Mouse (Mus musculus) right cerebral cortex, postnatal 14 days (tissue): ENCODE results near the gene Col18a1.
"Not testable (repeated sequence)": the region's sequence is repeated elsewhere in the genome, so short reads cannot be mapped to it uniquely, and the experiment has no call there.

Experiments
- DNase-seq: peaks from one replicate; pipeline ENCODE4 v3.0.0; 2022

Gene Col18a1

DNA sequence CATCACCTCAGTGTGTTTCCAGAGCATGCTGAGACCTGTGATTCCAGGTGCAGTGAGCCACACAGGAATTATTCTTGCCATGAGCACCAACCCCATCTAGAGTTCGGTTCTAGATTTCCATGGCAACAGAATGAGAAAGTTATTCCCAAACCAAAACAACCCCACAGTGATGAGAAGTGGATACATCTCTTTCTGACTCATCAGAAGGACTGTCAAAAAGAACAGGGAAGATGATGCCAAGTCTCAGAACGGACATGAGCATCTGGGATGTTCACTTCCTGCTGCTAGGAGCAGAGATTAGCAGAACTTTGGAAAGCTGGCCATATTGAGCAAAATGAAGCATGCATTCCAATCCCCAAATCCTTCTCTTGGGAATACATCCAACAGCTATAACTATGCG is 13.8 kb upstream of the Col18a1 start:
- no peak for DNase-seq

DNA sequence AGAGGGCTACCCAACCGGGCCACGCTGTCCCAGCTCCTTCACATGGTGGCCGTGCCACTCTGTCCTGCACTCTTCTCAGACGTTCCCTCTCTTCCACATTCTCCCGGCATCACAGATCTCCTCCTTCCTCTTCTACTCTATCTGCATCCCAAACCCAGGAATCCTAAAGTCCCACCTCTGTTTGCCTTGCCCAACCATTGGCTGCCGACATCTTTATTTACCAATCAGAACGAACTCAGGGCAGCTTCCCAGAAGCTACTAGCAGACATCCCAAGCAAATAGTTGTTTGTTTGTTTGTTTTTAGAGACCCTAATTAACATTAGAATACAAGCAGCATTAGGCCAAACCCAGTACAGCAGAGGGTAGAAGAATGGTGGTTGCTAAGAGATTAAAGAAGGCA is 12.3 kb upstream of the Col18a1 start:
- DNase-seq, result no peak

DNA sequence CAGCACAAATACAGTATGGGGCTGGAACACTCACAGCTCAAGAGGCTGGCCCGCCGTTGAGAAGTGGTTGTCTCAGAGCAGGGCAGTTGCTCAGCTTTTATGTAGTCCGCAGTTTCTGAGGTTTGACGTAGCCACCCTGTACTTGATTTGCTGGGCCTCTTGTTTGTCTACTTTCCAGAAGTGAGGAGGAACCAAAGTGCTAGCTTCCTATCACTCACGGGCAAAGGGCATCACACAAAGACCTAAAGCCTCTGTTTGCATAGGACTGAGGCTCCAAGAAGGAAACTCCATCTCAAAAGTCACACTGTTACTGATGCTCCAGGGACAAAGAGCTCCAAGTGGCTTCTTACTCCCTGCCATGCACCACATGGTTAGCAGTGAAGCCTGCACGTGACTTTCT is 4.1 kb upstream of the Col18a1 start:
- no peak for DNase-seq

DNA sequence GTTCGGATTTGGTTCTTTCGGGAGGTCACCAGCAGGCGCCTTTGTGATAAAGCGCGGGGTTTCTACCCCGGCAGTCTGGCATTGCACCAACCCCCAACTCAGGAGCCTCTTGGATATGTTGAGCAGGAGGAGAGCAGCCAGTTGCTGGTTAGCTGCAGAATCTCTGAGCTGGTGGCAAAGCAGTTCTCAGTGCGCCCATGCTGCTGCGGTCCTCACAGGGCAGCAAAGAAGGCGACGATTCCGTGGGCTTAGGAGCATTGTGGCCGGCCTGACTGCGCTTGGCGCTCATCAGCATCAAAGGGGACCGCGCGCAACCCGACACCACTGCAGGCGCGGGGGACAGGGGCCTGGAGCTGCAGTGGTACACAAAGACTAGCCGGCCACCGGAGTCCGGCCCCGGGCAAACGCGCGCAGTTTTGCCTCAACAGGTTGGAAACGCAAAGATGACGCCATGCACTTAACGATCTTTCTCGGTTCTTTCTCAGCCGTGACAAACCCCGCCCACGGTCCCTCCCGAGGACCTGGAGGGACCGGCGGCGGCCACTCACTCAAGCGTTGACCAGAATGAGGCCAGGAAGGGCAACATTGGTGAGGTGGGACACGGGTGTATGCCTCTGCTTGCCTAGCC is 916 bp downstream of the Col18a1 start:
- no peak for DNase-seq

DNA sequence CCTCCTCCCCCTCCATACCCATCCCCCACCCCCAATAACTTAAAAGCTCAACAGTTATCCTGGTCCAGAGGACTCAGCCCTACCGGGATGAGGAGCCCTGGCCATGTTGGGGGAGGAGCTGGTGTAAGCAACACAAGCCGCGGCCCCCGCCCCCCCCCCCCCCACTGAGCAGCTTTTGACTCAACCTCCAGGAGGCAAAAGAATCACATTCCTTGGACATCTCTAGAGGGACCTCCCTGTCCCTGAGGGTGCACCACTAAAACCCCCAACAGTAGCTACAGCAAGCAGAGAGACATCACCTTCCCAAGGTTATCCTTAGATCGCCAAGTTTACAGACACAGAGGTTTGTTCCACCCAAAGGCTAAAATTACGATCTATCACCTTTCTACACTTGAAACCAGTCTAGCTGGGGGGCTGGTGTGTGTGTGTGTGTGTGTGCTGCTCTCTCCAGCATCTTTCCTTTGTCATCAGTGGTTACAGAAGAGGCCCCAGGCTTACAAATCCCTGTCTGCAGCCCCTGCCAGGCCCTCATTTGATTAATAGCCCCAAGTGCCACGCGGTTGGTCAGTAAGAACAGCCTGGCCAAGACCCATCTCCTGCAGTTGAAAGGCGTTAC is 1.8 kb downstream of the Col18a1 start:
- DNase-seq, result no peak

DNA sequence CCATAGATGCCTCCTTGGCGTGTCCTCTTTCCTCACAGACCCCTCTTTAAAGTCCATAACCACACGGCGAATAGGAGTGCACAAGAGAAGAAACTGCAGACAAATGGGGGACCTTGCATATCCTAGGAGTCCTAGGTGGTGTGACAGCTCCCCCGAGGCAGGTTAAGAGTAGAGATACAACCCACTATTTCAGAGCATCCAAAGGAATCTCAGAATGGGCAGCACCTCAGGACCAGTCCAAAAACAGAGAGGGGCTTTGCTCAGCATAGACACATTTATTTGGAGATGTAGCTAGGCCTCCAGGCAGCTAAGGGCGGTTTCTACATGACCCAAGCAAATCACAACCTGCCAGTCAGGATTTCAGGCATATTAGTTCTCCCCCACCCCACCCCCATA is 2.3 kb downstream of the Col18a1 start:
- no peak for DNase-seq

DNA sequence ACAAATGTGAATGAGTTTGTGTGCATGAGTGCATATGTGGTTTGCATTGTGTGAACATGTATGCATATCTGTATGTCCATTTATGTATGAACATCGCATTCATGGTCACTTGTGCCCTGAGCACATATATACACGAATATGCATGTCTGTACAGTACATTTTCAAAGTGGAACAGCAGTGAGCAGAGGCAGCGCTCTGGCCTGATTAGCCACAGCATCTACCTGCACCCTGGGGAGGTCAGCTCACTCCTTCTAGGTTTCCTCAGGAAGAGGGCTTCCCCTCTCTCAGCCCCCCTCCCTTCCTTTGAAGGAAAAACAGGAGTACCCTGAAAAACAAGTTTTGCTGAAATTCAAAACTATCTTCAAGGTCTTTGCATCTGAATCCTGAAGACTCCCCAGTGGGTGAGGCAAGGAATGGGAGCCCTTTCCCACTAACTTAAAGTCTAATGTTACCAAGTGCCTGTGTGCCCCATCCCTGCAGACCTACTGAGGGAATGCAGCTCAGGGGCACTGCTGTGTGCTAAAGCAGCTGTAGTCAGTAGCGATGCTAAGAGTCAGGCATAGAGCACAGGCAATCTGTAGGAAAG is 2.9 kb downstream of the Col18a1 start:
- DNase-seq, result no peak

DNA sequence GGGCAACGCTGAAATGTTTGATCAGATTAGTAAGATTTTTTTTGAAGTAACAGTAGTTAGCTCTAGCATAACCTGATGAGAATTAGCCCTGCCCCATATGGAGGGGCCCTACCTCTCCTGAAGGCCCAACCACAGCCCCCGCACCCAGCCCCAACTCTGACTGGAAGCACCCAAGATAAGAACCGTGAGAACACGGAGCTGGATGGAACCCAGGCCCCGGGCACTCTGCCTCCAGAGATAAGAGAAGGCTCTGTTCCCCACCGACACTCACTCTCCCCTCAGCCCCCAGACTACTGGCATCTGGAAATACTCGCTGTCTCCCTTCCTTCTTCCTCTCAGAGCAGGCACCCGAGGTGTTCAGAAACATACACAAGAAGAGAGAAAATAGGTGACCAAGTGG is 6.8 kb downstream of the Col18a1 start:
- DNase-seq, result no peak

DNA sequence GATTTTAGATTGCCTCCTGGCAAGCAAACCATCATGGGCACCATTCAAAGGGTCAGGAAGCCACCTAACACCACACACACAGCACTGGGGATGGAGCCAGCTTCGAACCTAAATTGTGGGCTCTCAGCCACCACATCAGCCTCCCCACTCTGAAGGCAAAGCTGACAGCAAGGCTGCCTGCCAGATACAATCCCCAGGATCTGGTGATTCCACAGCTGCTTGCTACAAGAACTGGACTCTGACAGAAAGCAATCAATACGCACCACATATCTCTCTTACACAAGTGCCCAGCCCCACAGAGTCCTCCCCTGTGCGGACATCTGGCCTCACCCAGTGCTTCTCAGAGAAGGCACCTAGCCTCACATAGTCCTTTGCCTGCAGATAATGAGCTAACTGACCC is 7.4 kb downstream of the Col18a1 start:
- DNase-seq, result no peak

DNA sequence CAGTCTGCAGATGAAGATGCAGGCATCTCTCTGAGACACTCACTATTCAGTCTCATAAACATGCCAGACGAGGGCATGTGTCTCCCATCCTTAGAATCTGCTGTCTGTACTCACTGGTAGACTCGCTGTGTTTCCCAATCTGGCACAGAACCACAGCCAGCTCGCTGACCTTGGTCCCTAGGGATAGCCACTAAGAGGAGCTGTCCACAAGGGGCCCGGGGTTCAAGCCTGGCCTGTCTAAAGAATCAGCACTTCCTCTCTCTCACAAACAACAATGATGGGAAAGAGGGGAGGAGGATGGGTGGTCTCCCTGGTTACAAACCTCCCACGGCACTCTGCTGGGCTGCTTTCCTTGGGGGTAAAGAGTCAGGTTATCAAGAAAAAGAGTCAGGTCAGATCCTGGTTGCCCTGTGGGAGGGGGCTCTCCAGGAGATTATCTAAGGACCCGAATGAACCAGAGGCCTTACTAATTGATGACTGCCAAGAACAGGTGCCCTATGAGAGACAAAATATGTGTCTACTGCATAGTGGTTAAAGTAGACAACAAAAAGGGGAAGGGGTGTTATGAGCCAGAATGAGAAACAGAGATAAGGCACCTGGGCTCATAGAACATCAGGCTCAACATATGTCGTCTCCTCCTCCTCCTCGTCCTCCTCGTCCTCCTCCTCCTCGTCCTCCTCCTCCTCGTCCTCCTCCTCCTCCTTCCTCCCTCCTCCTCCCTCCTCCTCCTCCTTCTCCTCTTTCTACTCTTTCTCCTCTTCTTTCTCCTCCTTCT is 8.9 kb downstream of the Col18a1 start:
- DNase-seq, result no peak

DNA sequence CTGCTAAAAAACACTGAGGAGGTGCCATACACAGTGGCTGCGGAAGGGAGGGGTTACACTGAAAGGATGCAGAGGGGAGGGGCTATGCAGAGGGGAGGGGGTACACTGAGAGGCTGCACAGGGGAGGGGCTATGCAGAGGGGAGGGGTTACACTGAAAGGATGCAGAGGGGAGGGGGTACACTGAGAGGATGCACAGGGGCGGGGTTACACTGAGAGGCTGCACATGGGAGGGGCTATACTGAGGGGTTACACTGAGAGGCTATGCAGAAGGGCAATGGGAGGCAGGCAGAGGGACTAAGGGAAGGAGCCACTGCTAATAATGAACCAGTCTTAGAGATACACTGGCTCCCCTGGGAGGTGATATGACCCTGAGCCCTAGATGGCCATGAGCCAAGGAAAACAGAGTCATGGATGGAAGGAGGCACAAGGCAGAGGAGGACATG is 14.1 kb downstream of the Col18a1 start:
- no peak for DNase-seq

DNA sequence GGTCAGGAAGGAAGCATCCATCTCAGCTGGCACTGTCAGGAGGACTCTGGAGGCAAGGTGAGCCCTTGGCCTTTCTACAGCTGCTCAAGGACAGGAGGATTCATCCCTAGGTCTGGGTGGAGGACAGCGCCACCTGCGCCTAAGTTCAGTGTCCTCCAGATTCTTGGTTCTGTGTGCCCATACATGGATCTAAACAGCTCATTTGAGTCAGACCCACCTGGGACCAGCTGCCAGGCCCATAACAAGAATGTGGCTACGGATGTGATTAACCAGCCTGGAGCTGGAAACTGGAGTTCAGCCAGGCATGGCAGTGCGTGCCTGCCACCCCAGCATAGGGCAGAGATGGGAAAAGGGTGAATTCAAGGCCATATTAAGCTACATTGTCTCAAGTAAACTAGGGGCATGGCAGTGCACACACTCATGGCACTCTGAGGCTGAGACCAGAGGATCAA is 14.8 kb downstream of the Col18a1 start:
- DNase-seq, result no peak

DNA sequence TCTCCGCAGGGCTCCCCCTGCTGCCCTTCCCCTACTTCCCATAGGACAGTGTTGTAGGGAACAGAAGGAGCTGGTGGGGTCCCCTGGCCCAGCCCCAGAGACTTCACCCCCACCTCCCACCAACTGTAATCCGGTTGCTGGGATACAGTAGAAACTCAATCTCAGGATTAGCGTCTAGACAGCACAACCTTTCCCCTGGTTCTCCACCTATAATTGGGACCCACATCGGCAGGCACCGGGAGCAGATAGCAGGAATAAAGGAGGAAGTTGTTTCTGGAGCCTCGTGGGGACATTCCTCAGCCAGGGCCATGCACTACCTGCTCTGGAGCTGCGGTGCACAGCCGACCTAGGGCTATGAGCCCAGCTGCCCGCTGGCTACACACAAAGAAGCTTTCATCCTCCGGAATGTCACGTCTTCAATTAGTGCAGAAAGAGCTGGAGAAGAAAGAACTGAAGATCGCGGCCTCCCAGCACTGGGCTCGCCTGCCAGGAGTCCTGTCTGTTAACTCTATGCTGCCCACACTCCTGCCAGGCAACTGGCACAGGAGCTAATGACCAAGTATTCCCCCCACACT is 15.3 kb downstream of the Col18a1 start:
- no peak for DNase-seq

DNA sequence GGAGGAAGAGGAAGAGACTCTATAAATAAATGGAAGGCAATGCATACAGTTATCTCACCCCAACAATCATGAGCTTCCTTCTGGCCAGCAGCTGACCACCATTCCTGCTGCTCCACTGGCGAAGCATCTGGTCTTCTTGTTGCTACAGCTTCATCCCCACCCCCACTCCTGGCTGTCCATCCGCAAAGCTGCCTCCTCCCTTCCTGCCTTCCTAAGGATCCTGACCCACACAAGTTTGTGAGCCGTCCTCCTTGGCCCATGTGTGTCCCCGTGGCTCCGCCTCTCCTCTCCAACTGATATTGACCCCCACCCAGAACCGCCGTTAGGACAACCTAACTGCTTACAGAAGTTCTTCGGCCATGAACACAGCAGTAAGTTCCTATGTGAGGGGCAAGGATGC is 16.3 kb downstream of the Col18a1 start:
- DNase-seq, result no peak

DNA sequence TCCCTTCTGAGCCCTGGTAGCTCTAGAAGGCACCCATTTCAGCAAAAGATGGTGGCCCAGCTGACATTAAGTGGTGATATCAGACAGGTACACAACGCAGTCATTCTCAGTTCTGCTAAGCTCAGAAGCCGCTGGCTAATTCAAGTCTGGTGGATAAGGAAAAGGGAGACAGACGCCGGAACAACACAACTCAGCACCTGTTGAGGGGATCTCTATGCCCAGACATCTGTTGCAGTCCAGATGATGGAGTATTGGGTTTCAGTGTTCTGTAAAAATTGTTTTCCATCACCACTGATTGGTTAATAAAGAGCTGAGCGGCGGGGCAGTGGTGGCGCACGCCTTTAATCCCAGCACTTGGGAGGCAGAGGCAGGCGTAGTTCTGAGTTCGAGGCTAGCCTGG is 18.8 kb downstream of the Col18a1 start:
- DNase-seq, result no peak

DNA sequence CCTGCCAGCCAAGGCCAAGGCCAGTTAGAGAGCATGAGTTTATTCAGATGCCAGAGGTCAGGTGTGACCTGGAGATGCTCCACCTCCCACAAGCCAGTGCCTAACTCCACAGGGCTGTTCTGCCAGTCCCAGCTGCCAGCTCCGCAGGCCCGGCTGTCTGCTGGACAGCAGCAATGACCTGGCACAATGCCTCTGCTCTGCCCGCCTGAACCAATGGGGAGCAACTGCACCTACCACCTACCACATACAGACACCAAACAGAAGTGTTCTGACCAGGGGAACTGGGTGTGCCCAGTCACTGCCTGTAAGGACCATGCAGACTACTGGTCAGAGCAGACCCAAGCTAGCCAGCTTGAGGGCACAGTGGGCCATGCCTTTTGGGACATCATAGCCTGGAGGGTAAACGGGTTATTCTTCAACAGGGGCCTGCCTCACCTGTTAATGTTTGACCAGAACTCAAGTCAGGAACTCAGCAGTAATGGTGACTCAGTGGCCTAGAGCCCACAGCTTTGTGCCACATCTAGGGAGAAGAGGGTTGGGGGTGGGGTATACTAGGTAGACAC is 19.4 kb downstream of the Col18a1 start:
- DNase-seq, result no peak

DNA sequence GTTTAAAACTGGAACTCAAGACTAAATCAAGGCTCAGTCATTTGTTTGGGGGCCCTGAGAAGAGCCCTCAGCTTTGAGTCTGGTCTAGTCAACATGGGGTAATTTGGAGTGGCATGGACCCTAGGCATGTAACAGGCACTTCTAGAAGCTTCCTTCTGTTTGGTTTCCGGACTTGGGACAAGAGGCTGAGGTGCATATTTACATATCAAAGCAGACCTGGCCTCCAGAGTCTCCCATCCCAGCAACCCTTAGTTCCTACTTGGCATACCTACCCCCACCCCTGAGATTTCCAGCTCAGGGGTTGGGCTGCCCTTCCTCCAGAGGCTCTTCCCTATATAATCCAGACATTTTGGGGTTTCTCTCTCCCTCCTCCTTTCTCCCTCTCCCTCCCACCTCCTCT is 20.4 kb downstream of the Col18a1 start:
- DNase-seq, result no peak

DNA sequence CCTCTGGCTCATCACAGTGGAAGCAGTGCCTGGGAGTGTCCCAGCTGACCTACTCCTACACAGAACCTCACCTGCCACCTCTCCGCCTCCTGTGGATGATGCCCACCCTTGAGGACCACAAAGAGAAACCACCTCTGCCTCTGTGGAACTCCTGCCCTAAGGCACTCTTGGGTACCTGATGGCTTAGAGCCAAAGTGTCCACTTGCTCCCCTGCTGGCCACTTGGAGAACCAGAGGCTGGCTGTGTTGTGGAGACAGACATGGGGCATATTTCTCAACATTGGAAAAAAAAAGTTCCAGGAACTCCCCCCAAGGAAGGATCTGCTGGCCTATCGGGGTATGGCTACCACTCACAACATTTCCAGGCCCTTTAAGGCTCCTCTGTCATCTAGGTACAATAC is 22.0 kb downstream of the Col18a1 start:
- DNase-seq, result no peak

DNA sequence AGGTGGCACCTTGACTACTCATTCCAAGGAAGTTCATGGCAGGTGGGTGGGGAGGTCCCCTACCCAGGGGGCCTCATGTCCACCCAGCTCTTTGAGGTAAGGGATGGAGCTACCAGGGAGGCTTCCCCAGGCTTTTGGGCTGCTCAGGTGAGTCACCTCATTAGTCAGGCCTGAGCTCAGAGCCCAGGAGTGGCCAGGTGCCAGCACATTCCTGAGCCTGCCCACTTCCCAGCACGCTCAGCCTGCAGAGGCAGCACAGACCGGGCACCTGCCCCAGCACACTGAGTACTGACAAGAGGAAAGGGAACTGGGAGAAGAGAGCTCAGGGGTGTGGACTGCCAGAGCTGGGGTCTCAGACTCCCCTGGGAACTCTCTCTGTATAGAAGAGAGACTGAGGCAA is 24.0 kb downstream of the Col18a1 start:
- no peak for DNase-seq

DNA sequence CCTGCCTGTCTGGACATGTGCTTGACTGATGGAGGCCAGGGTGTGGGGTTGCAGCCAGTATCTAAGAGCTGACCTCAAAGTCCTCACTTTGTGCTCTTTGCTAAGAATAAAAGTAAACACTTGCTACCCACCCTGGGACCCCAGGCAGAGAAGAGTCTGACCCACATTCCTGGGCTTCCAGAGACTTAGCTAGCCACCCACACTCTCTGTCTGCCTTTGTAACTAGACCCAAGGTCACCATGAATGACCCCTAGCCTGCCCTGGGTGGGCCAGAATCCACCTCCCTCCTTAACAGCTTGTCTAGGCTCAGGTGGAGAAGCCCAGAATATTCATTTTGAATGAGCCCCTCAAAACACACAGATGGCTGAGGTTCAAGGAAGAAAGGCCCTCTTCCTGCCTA is 28.0 kb downstream of the Col18a1 start:
- no peak for DNase-seq

DNA sequence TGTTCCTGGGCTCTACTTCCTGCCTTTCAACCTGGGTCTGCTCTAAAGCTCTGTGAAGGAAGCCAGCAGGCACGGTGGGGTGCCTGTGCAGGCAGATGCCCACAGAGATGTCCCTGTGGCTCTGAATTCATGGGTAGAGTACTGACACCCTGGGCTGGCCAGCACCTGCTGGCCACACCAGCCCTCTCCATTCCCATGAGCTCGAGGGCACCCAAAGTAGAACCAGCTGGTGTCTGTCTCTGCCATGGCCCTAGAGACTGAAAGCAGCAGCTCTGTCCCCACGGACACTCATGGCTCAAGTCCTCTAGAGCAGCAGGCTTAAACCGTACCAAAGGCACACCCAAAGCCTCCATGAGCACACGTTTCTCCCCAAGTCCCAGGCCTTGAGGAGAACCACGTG is 30.1 kb downstream of the Col18a1 start:
- no peak for DNase-seq

DNA sequence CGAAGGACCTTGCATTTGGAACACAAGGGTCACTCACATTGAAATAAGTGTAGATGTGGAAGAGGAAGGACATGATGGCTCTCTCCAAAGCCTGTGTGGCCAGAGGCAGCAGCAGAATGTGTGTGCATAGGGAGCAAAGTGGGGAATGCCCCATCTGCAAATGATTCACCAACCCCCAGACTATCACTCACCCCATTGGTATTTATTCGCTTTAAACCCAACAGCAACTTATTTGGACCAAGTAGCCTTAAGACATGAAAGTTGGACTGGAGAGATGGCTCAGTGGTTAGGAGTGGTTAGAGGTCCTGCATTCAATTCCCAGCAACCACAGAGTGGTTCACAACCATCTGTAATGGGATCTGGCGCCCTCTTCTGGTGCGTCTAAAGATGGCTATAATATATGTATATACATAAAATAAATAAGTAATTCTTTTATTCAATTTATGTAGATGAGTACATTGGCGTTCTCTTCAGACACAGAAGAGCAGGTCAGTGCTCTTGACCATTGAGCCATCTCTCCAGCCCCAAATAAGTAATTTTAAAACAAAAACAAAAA is 31.0 kb downstream of the Col18a1 start:
- no peak for DNase-seq

DNA sequence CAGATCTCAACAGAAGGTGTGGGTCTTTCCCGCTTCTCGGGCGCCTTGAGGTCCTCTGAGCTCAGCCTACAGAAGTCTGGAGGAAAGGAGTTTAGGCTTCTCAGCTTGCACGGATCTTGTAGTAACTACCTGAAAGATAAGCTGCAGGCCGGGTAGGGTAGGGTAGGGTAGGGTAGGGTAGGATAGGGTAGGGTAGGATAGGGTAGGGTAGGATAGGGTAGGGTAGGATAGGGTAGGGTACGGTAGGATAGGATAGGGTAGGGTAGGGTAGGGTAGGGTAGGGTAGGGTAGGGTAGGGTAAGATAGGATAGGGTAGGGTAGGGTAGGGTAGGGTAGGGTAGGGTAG is 31.6 kb downstream of the Col18a1 start:
- DNase-seq, result not testable (repeated sequence)
